Mouse (Mus musculus) spleen, adult 10 weeks (tissue): ENCODE results near the gene Sh3glb2. TPM values are rescaled to one million over a fixed set of nuclear protein-coding genes. Genes with fewer than 3 reads are reported as not detected.

ENCODE experiments used
- polyA plus RNA-seq: library from polyadenylated mRNA; stranded (reverse); fragments of 350-450 nt; fragmentation: Illumina TruSeq; extraction: RNeasy Lipid Tissue Mini Kit (QIAGEN cat#74804); gene quantifications from one replicate; pipeline ENCODE4 v1.2.3, GENCODE M21; 2015; ENCODE audit warnings: low replicate concordance; ENCODE audit not compliant: insufficient read depth

The Sh3glb2 gene
- 19.0 TPM for polyA plus RNA-seq

GRCm38 (mm10) chr2:30358533-30359531 lies at the start of gene Sh3glb2:
Gene Sh3glb2, minus strand, starts transcription at chr2:30359337.

GRCm38 (mm10) chr2:30392114-30392576 lies 33.0 kb upstream of the Sh3glb2 start, which contains the start of gene Dolpp1:
Gene Dolpp1, plus strand, starts transcription at chr2:30392254.

GRCm38 (mm10) chr2:30363773-30364650 lies 4.9 kb upstream of the Sh3glb2 start, which contains the start of gene Miga2:
Gene Miga2, plus strand, starts transcription at chr2:30364233.

Other genes with a start within 250 kb of the Sh3glb2 start
- gene Zer1, start 234.8 kb downstream of the Sh3glb2 start, polyA plus RNA-seq = 30.0 TPM
- 42.2 TPM for gene Tbc1d13, start 225.6 kb downstream of the Sh3glb2 start, polyA plus RNA-seq
- gene Endog, start 187.8 kb downstream of the Sh3glb2 start, polyA plus RNA-seq = 1.2 TPM
- 8.9 TPM for gene Spout1, start 180.9 kb downstream of the Sh3glb2 start, polyA plus RNA-seq
- 5.0 TPM for gene Kyat1, start 153.5 kb downstream of the Sh3glb2 start, polyA plus RNA-seq
- 9.8 TPM for gene Lrrc8a, start 121.6 kb downstream of the Sh3glb2 start, polyA plus RNA-seq
- 1.5 TPM for gene Gm28035, start 118.8 kb downstream of the Sh3glb2 start, polyA plus RNA-seq
- 27.3 TPM for gene Phyhd1, start 93.1 kb downstream of the Sh3glb2 start, polyA plus RNA-seq
- gene Gm28038, start 78.3 kb downstream of the Sh3glb2 start, polyA plus RNA-seq = not detected
- 8.9 TPM for gene Dolk, start 73.0 kb downstream of the Sh3glb2 start, polyA plus RNA-seq
- 24.6 TPM for gene Nup188, start 72.9 kb downstream of the Sh3glb2 start, polyA plus RNA-seq
- 4.3 TPM for gene Miga2, start 4.9 kb upstream of the Sh3glb2 start, polyA plus RNA-seq
- 9.2 TPM for gene Dolpp1, start 32.9 kb upstream of the Sh3glb2 start, polyA plus RNA-seq
- gene Crat, start 56.5 kb upstream of the Sh3glb2 start, polyA plus RNA-seq = 12.9 TPM
- gene Ptpa, start 56.7 kb upstream of the Sh3glb2 start, polyA plus RNA-seq = 66.8 TPM
- 0.25 TPM for gene Ier5l, start 114.9 kb upstream of the Sh3glb2 start, polyA plus RNA-seq
- 2.3 TPM for gene Cstad, start 235.7 kb upstream of the Sh3glb2 start, polyA plus RNA-seq